Mouse (Mus musculus) MEL-GATA-1-ER (cell line): ENCODE results near the gene Fbxl20.

Source experiments
- DNase-seq: peaks from one replicate; pipeline ENCODE4 v3.0.0-alpha.2; 2012; ENCODE audit warnings: low read depth; ENCODE audit errors: extremely low read depth

Gene Fbxl20

DNA sequence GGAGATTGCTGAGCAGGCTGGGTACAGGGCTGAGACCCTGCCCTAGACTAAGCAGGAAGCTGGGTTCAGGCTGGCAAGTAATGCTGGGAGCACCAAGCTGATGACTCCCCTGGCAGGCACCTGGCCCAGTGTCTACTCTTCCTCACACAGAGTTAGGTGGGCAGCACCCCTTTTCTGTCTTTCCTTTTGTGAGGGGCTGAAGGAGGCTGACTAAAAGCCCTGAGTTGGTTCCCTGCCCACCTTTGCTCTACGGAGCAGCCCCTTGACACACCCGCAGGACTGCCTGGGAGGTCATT, 99.7 kb downstream of the Fbxl20 start:
- DNase-seq = no peak

- no peak for DNase-seq
Observed at GRCm38 (mm10) chr11:98049672-98050519, 100.3 kb downstream of the Fbxl20 start.

DNA sequence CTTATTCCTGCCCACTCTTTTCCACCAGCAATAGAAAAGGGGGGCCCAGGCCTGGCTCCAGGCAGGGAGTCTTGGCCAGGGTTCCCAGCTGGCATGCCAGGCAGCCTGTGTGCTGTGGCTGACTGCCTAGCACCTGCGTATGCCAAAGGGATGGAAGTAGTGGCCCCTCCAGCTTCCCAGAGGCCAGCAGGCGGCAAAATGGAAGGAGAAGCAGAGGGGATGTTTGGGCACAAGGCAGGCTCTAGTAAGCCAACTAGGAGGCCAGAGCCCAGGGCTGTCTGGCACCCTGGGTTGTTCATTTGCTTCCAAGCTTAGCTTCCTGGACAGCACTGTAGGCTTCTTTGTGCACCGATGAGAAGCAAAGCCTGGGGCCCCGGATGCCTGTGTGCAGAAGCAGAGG, 102.5 kb downstream of the Fbxl20 start:
- no peak for DNase-seq

DNA sequence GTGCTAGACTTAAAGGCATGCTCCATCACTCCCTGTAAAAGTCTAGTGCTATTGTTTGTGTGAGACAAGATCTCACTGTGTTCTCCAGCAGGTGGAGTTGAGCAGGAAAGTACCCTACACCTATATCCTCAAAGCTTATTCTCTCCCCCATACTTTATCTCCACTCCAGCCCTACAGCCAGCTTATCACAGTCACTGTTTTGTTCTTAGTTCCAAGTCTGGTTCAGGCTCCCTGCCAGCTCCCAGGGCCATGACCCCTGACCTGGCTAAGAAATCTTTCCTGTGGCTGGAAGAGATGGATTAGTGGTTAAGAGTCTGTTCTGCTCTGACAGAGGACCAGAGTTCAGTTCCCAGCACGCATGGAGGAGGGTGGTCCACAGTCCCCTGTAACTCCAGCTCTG, 103.7 kb downstream of the Fbxl20 start:
- no peak for DNase-seq

GRCm38 (mm10) chr11:98045596-98045995, 104.6 kb downstream of the Fbxl20 start:
- DNase-seq = no peak

- no peak for DNase-seq
Observed at GRCm38 (mm10) chr11:98044074-98044473, 106.1 kb downstream of the Fbxl20 start.

GRCm38 (mm10) chr11:98042741-98043140, 107.5 kb downstream of the Fbxl20 start:
- DNase-seq = no peak

DNA sequence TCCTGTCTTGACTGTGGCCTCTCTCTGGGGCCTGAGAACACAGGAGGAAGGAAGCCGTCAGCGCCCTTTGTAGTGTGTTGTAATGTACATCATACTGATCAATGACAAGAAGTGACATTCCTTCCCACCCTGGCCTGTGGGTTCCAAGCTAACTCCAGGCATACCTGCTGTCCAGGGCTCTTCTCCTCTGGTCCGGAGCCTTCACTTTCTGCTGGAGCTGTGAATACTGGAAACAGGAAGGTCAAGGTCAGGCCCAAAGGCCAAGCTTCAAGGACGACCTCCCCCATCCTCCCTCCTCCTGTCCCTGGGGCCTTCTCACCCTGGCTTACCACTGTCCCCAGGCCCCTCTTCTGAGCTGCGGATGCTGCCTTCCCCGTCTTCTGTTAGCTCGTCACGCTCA, 109.2 kb downstream of the Fbxl20 start:
- DNase-seq = no peak

DNA sequence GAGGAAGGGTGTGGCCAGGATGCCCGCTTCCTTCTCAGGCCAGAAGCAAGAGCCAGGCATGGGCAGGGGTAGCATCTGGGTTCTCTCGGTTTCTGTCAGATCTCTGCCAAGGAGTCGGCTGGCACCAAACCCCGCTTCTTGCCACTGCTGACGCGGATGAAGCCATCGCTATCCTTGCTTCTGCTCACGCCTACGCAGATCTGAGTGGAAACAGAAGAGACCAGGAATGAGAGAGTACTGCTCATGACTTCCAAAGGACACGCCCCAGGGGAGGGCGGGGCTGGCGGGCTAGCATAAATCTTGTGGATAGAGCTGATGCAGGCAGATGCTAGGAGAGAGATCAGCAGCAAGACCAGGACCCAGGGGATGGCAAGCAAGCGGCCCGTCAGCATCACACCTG, 112.3 kb downstream of the Fbxl20 start:
- no peak for DNase-seq

- no peak for DNase-seq
Observed at GRCm38 (mm10) chr11:98035977-98036377, 114.2 kb downstream of the Fbxl20 start.

DNA sequence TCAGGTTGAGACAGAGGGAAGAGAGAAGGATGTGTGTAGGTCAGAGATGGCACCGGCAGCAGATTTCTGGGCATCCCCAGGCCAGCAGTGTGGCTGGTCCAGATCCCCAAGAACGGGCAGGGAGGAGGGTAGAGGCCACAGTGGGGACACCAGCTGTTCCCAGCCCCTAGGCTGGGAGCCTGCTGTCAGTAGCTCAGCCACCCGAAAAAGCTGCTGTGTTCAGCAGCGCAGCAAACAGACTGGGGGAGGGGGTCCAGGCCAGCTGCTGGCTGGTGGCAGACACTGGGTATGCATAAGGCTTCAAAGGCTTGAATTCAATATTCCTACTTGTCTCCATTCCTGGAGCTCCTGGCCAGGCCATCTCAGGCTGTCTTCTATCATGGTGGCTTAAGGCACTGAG, 115.4 kb downstream of the Fbxl20 start:
- no peak for DNase-seq

DNA sequence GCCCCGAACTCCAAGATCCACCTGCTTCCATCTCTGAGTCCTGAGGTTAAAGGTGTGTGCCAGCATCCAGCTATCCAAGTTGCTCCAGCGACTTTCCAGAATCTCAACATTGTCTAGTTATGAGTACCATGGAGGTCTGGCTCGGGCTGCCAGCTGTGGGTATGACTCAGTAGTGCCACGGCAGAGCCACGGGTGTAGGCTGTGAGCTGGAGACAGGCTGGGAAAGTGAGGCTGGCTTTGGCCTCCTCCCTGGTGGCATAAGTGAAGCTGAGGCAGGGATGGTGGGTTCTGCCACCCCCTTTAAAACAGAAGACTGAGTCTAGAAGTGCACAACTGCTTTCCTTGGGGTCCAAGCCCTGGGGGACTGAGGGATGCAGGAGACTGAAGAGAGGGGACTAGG, 116.1 kb downstream of the Fbxl20 start:
- DNase-seq = no peak
